Mouse (Mus musculus) megakaryocyte, embryonic 14.5 days (primary cell): ENCODE data around the gene Kdm5c.

ENCODE experiments used
- FLI1 ChIP-seq: IDR thresholded peaks from 2 replicates; pipeline ENCODE4 v1.6.1; 2012; ENCODE audit warnings: low read length, inconsistent platforms, mixed read lengths
- GATA1 ChIP-seq: IDR thresholded peaks from 3 replicates; pipeline ENCODE4 v1.6.1; 2012; ENCODE audit warnings: mixed read lengths, low read length, inconsistent platforms, borderline replicate concordance

- no peak for TF ChIP-seq GATA1
- no peak for TF ChIP-seq FLI1
These were observed 73.4 kb downstream of the Kdm5c start for GRCm38 (mm10) chrX:152306224-152306623.
